Mouse (Mus musculus) E14TG2a.4 (cell line): ENCODE measurements at regions not wholly inside any gene's neighbourhood (a gene's known extent, or its start where the extent isn't known, plus 50 kb on each side); places are given as distances from the start of the nearest gene placed in this dataset.

ENCODE experiments used
- CTCF ChIP-seq: conservative IDR thresholded peaks from 2 replicates; pipeline ENCODE4 v1.5.1; 2014; ENCODE audit warnings: low read length
- POU5F1 ChIP-seq: IDR thresholded peaks from 2 replicates; pipeline ENCODE4 v1.6.1; 2014; ENCODE audit warnings: low read length, borderline replicate concordance

DNA sequence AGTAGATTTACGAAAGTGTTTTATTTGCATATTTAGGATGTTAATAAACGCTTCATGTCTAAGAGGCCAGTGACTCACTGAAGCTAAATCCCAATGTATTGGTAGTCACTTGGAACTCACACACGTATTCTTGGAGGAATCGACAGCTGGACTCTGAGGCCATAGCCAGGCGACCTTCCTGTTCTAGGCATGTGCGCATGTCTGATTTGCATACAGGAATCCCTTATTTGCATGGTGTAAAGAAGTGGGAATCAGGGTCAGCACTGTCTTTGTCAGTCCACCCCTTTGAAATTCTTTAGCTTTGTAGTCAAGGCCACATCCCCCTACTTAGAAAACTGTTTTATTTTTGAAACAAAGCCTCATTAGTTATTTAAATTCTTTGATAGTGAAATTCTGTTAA, 308.4 kb downstream of the Fat4 start:
- TF ChIP-seq CTCF (no peak), POU5F1 (no peak)
